8 mouse cellular contexts compared by ENCODE assay signal in genomic region chr4:129782857-129783331, GRCm38 (mm10). TPM values are rescaled to one million over a fixed set of nuclear protein-coding genes. Genes with fewer than 3 reads are reported as not detected.
DNase-seq lines count a peak whose midpoint lies in the region; ATAC-seq lines count a peak whose summit lies in the region.

No protein-coding gene starts in this region.

- no peaks in the 10 kb centered on the region for H3K36me3 ChIP-seq in forebrain, embryonic 12.5 days (replicated peaks)

- 0 out of 2 replicates have a peak overlapping the region, but pooled peaks have one; percentile 25 for H3K27ac ChIP-seq in forebrain, embryonic 12.5 days

- WGBS in forebrain, embryonic 12.5 days, result 36% methylated on average over 3 of the region's 3 CpGs

- no peak overlapping the region for H3K9ac ChIP-seq in forebrain, embryonic 12.5 days

- DNase-seq in gastrocnemius, postnatal 25 days, result peak; percentile 10
- no peak for DNase-seq in gastrocnemius, postnatal 10 days
- peak; percentile 67 for DNase-seq in 3T3-L1 (ENCODE audit: low read depth, low spot score)
- peak; percentile 44 for DNase-seq in lung, postnatal 36 days
- no peak for DNase-seq in urinary bladder, postnatal 4 days (ENCODE audit: low spot score in 2 of 2)
- no peak for DNase-seq in adrenal gland, postnatal 36 days
- no peak for DNase-seq in thymus, adult 18-20 months

- no peak for ATAC-seq in forebrain, embryonic 12.5 days (ENCODE audit: low FRiP score)

- H3K4me2 ChIP-seq in forebrain, embryonic 12.5 days, result no peak overlapping the region

- H3K4me1 ChIP-seq in forebrain, embryonic 12.5 days, result peaks cover 13% of the 10 kb centered on the region

- no peaks in the 10 kb centered on the region for H3K27me3 ChIP-seq in forebrain, embryonic 12.5 days

- no peaks in the 10 kb centered on the region for H3K9me3 ChIP-seq in forebrain, embryonic 12.5 days

- H3K4me3 ChIP-seq in forebrain, embryonic 12.5 days (replicated peaks), result no peak overlapping the region

RNA-seq across cellular contexts. Expression of gene Ptp4a2, which starts 28.1 kb away (rescaled TPM):
- total RNA-seq in gastrocnemius, postnatal 25 days (2021), result 100 to 1,000 TPM; 556 to 584 TPM
- 100 to 1,000 TPM; 572 to 625 TPM for total RNA-seq in gastrocnemius, postnatal 10 days (2021)
- polyA plus RNA-seq in forebrain, embryonic 12.5 days (2016; fragmentation: Nextera tagmentation; extraction: Ambion mirVana), result 375 and 407 TPM in 2 replicates
- 100 to 1,000 TPM; 311 to 416 TPM for total RNA-seq in adrenal gland, postnatal 36 days (2021)

RNA-seq across cellular contexts. Expression of gene Khdrbs1, which starts 40.8 kb away (rescaled TPM):
- 10 to 100 TPM; 21.5 to 25.7 TPM for total RNA-seq in gastrocnemius, postnatal 25 days (2021)
- total RNA-seq in gastrocnemius, postnatal 10 days (2021), result 10 to 100 TPM; 47.0 to 58.8 TPM
- 229 and 231 TPM in 2 replicates for polyA plus RNA-seq in forebrain, embryonic 12.5 days (2016; fragmentation: Nextera tagmentation; extraction: Ambion mirVana)
- 10 to 100 TPM; 66.0 to 83.9 TPM for total RNA-seq in adrenal gland, postnatal 36 days (2021)

Comparison
In these comparisons a context has a peak if more than half of its experiments do, and no peak if none do; other contexts are left out.
1. DNase-seq: peak in gastrocnemius, postnatal 25 days (single experiment), 3T3-L1 (single experiment) and lung, postnatal 36 days (single experiment); none in gastrocnemius, postnatal 10 days (single experiment), urinary bladder, postnatal 4 days (0 of 2), adrenal gland, postnatal 36 days (0 of 2) and thymus, adult 18-20 months (0 of 2).